Mouse (Mus musculus) embryonic facial prominence, embryonic 15.5 days (tissue): ENCODE measurements around the gene Ascl2. TPM values are rescaled to one million over a fixed set of nuclear protein-coding genes. Genes with fewer than 3 reads are reported as not detected.
A peak's percentile ranks its signal among the peaks of the same experiment; 100 is the strongest.

ENCODE experiments used
- ATAC-seq: fragments of 200-750 bp; cut with Nextera tagmentation; 2 replicates; pipeline ENCODE4 v1.8.0; 2017; ENCODE audit warnings: low read depth, moderate TSS enrichment; ENCODE audit not compliant: insufficient number of reproducible peaks, low FRiP score, low TSS enrichment
- H3K27ac ChIP-seq: fragments of 300-500 bp; sonication (generic); replicated peaks from 2 replicates; pipeline ENCODE4 v1.5.1; 2015; ENCODE audit warnings: mild to moderate bottlenecking, inconsistent platforms
- H3K27me3 ChIP-seq: fragments of 300-500 bp; sonication (generic); 2 replicates; pipeline ENCODE4 v1.6.1; 2015; ENCODE audit warnings: inconsistent platforms
- H3K36me3 ChIP-seq: fragments of 300-500 bp; sonication (generic); 2 replicates; pipeline ENCODE4 v1.6.1; 2015; ENCODE audit warnings: mild to moderate bottlenecking, inconsistent platforms
- H3K4me1 ChIP-seq: fragments of 300-500 bp; sonication (generic); 2 replicates; pipeline ENCODE4 v1.6.1; 2015; ENCODE audit warnings: inconsistent platforms
- H3K4me2 ChIP-seq: fragments of 300-500 bp; sonication (generic); replicated peaks from 2 replicates; pipeline ENCODE4 v1.6.1; 2015; ENCODE audit warnings: mild to moderate bottlenecking, inconsistent platforms
- H3K4me3 ChIP-seq: fragments of 300-500 bp; sonication (generic); replicated peaks from 2 replicates; pipeline ENCODE4 v1.5.1; 2015; ENCODE audit warnings: mild to moderate bottlenecking, inconsistent platforms
- H3K9ac ChIP-seq: fragments of 300-500 bp; sonication (generic); 2 replicates; pipeline ENCODE4 v1.6.1; 2015; ENCODE audit warnings: inconsistent platforms
- H3K9me3 ChIP-seq: fragments of 300-500 bp; sonication (generic); replicated peaks from 2 replicates; pipeline ENCODE4 v1.6.1; 2016; ENCODE audit warnings: inconsistent platforms
- WGBS: fragments of 180-500 bp; shearing (Covaris S2); methylation state at CpG from one replicate; pipeline ENCODE4 v1.1.7; 2015; 5-methylcytosine and 5-hydroxymethylcytosine counted together
- polyA plus RNA-seq: library from polyadenylated mRNA; unstranded; fragments of >200 nt; fragmentation: Nextera tagmentation; extraction: Ambion mirVana; gene quantifications from 2 replicates; pipeline ENCODE4 v1.2.1, GENCODE M21; 2015

Ascl2 gene
- polyA plus RNA-seq, 1 experiment from 2014 or later, result 2.1 TPM

GRCm38 (mm10) chr7:142949568-142949967 lies 19.5 kb downstream of the Ascl2 start:
- Histone ChIP-seq H3K27ac (no peak overlapping the region), H3K27me3 (no peaks in the 10 kb centered on the region), H3K4me2 (no peak overlapping the region), H3K4me3 (no peak overlapping the region), H3K9me3 (no peaks in the 10 kb centered on the region), H3K4me1 (no peaks in the 10 kb centered on the region), H3K9ac (no peak overlapping the region), H3K36me3 (no peaks in the 10 kb centered on the region)
- ATAC-seq, result no peak
- WGBS, result 0% methylated on average over 1 of the region's 1 CpGs

- no peaks in the 10 kb centered on the region for H3K36me3 ChIP-seq
- 0 out of 2 replicates have a peak, but pooled peaks cover 3% of the 10 kb centered on the region for H3K27me3 ChIP-seq
- no peak overlapping the region for H3K4me3 ChIP-seq
- no peak overlapping the region for H3K9ac ChIP-seq
- no peak for ATAC-seq
- H3K4me2 ChIP-seq, result no peak overlapping the region
- no peak overlapping the region for H3K27ac ChIP-seq
- H3K9me3 ChIP-seq, result no peaks in the 10 kb centered on the region
- H3K4me1 ChIP-seq, result no peaks in the 10 kb centered on the region
These were observed 31.4 kb downstream of the Ascl2 start for GRCm38 (mm10) chr7:142937631-142938030.

- Histone ChIP-seq H3K27me3 (0 out of 2 replicates have a peak, but pooled peaks cover 3% of the 10 kb centered on the region), H3K9ac (no peak overlapping the region), H3K4me3 (no peak overlapping the region), H3K9me3 (no peaks in the 10 kb centered on the region), H3K27ac (no peak overlapping the region), H3K36me3 (no peaks in the 10 kb centered on the region), H3K4me2 (no peak overlapping the region), H3K4me1 (no peaks in the 10 kb centered on the region)
- no peak for ATAC-seq
- 74% methylated on average over 14 of the region's 14 CpGs for WGBS
These were observed 33.4 kb downstream of the Ascl2 start for GRCm38 (mm10) chr7:142935708-142936107.

GRCm38 (mm10) chr7:142932469-142932868 lies 36.6 kb downstream of the Ascl2 start:
- ATAC-seq, result no peak

GRCm38 (mm10) chr7:142931028-142931427 lies 38.0 kb downstream of the Ascl2 start, which contains the start of gene Th:
Gene Th, minus strand, starts transcription at chr7:142931128.
- H3K27me3 ChIP-seq, result no peaks in the 10 kb centered on the region
- no peak within 1 kb of the TSS for H3K9ac ChIP-seq
- no peaks in the 10 kb centered on the region for H3K9me3 ChIP-seq
- no peaks in the 10 kb centered on the region for H3K36me3 ChIP-seq
- H3K27ac ChIP-seq, result no peak within 1 kb of the TSS
- H3K4me1 ChIP-seq, result no peaks in the 10 kb centered on the region
- no peak within 1 kb of the TSS for H3K4me3 ChIP-seq
- 86% methylated on average over 3 of the region's 3 CpGs for WGBS
- no peak within 1 kb of the TSS for H3K4me2 ChIP-seq
- no peak for ATAC-seq

More at GRCm38 (mm10) chr7:142932469-142932868, 36.6 kb downstream of the Ascl2 start:
- H3K27ac ChIP-seq, result no peak overlapping the region
- H3K9ac ChIP-seq, result no peak overlapping the region
- no peaks in the 10 kb centered on the region for H3K36me3 ChIP-seq
- H3K9me3 ChIP-seq, result no peaks in the 10 kb centered on the region
- no peaks in the 10 kb centered on the region for H3K4me1 ChIP-seq
- H3K27me3 ChIP-seq, result no peaks in the 10 kb centered on the region
- WGBS, result 58% methylated on average over 3 of the region's 3 CpGs
- H3K4me2 ChIP-seq, result no peak overlapping the region
- no peak overlapping the region for H3K4me3 ChIP-seq

GRCm38 (mm10) chr7:142929516-142929915 lies 39.5 kb downstream of the Ascl2 start:
- Histone ChIP-seq H3K9me3 (no peaks in the 10 kb centered on the region), H3K4me2 (no peak overlapping the region), H3K9ac (no peak overlapping the region), H3K4me1 (no peaks in the 10 kb centered on the region), H3K27ac (no peak overlapping the region), H3K27me3 (no peaks in the 10 kb centered on the region), H3K36me3 (no peaks in the 10 kb centered on the region), H3K4me3 (no peak overlapping the region)
- 80% methylated on average over 2 of the region's 2 CpGs for WGBS
- no peak for ATAC-seq

GRCm38 (mm10) chr7:142927293-142927692 lies 41.8 kb downstream of the Ascl2 start:
- no peaks in the 10 kb centered on the region for H3K9me3 ChIP-seq
- H3K4me2 ChIP-seq, result no peak overlapping the region
- ATAC-seq, result no peak
- H3K27me3 ChIP-seq, result no peaks in the 10 kb centered on the region
- H3K27ac ChIP-seq, result no peak overlapping the region
- no peak overlapping the region for H3K9ac ChIP-seq
- H3K4me1 ChIP-seq, result no peaks in the 10 kb centered on the region
- no peaks in the 10 kb centered on the region for H3K36me3 ChIP-seq
- WGBS, result 82% methylated on average over 8 of the region's 8 CpGs
- H3K4me3 ChIP-seq, result no peak overlapping the region

GRCm38 (mm10) chr7:142918641-142919628 lies 50.1 kb downstream of the Ascl2 start:
- Histone ChIP-seq H3K9ac (no peak overlapping the region), H3K4me2 (no peak overlapping the region), H3K9me3 (no peaks in the 10 kb centered on the region), H3K36me3 (no peaks in the 10 kb centered on the region), H3K27ac (no peak overlapping the region), H3K27me3 (no peaks in the 10 kb centered on the region), H3K4me3 (no peak overlapping the region), H3K4me1 (no peaks in the 10 kb centered on the region)
- ATAC-seq, result peak; percentile 73
- 24% methylated on average over 8 of the region's 8 CpGs for WGBS

- Histone ChIP-seq H3K27me3 (no peaks in the 10 kb centered on the region), H3K9ac (no peak overlapping the region), H3K4me1 (no peaks in the 10 kb centered on the region), H3K4me2 (no peak overlapping the region), H3K27ac (no peak overlapping the region), H3K4me3 (no peak overlapping the region), H3K9me3 (no peaks in the 10 kb centered on the region), H3K36me3 (no peaks in the 10 kb centered on the region)
- 85% methylated on average over 5 of the region's 5 CpGs for WGBS
- ATAC-seq, result no peak
These were observed 51.4 kb downstream of the Ascl2 start for GRCm38 (mm10) chr7:142917659-142918058.

Other genes starting within 250 kb of the Ascl2 start
- gene Ins2, start 225.9 kb downstream of the Ascl2 start, polyA plus RNA-seq, result not detected in 2 replicates
- gene Th, start 38.1 kb downstream of the Ascl2 start, polyA plus RNA-seq, result 0.57 and 1.1 TPM in 2 replicates
- 4.5 and 4.9 TPM in 2 replicates for gene Tspan32, start 35.8 kb upstream of the Ascl2 start, polyA plus RNA-seq
- gene Cd81, start 83.5 kb upstream of the Ascl2 start, polyA plus RNA-seq, result 576 and 606 TPM in 2 replicates
- gene Tssc4, start 100.0 kb upstream of the Ascl2 start, polyA plus RNA-seq, result 104 TPM in 2 replicates
- gene Trpm5, start 125.4 kb upstream of the Ascl2 start, polyA plus RNA-seq, result 12.0 and 12.5 TPM in 2 replicates
- gene Kcnq1, start 137.1 kb upstream of the Ascl2 start, polyA plus RNA-seq, result 1.2 and 1.4 TPM in 2 replicates